Mouse (Mus musculus): ENCODE data around the gene Mrpl3. TPM values are rescaled to one million over a fixed set of nuclear protein-coding genes. Genes with fewer than 3 reads are reported as not detected.
"Not testable (repeated sequence)": the region's sequence is repeated elsewhere in the genome, so short reads cannot be mapped to it uniquely, and the experiment has no call there.

Gene Mrpl3
- polyA plus RNA-seq, 1 experiment, result 65.4 TPM

DNA sequence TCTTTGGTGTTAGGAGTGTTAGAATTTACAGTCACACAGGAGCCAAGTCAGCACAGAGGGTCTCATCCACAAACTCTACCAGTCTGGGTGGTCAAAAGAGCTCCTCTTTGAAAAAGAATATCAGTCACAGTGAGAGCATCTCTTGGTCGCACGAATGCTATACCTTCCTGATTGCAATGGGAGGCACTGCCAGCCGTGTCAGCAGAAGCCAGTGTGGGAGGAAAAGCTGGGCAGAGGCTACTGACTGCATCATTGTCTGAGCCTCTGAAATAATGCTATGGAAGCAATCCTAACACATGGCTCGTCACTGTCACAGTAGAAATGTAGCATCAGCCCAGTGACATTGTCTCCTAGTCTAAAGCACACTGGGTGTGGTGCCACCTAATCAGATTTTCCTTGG is 25.4 kb downstream of the Mrpl3 start:
- 81% methylated on average over 4 of the region's 4 CpGs for WGBS
- Histone ChIP-seq H3K27ac (ENCODE audit: insufficient read depth, low read length) (no peak overlapping the region), H3K27me3 (ENCODE audit: control insufficient read depth, insufficient read depth, low read length) (no peaks in the 10 kb centered on the region), H3K4me1 (ENCODE audit: control insufficient read depth, insufficient read depth, low read length) (no peaks in the 10 kb centered on the region), H3K4me3 (replicated peaks; ENCODE audit: insufficient read depth, low read depth, low read length) (no peak overlapping the region)
- TF ChIP-seq CTCF (IDR thresholded peaks at IDR 0.05; ENCODE audit: borderline replicate concordance, insufficient read depth, low read depth, low read length) (no peak), POLR2A (IDR thresholded peaks at IDR 0.05; ENCODE audit: borderline replicate concordance, insufficient read depth, low read length) (no peak)
- DNase-seq, result no peak

- H3K4me1 ChIP-seq (ENCODE audit: control insufficient read depth, insufficient read depth, low read length), result no peaks in the 10 kb centered on the region
- H3K27ac ChIP-seq (ENCODE audit: insufficient read depth, low read length), result no peak overlapping the region
- no peak for TF ChIP-seq CTCF (IDR thresholded peaks at IDR 0.05; ENCODE audit: borderline replicate concordance, insufficient read depth, low read depth, low read length)
- no peak for TF ChIP-seq POLR2A (IDR thresholded peaks at IDR 0.05; ENCODE audit: borderline replicate concordance, insufficient read depth, low read length)
- no peak overlapping the region for H3K4me3 ChIP-seq (replicated peaks; ENCODE audit: insufficient read depth, low read depth, low read length)
- H3K27me3 ChIP-seq (ENCODE audit: control insufficient read depth, insufficient read depth, low read length), result no peaks in the 10 kb centered on the region
- no peak for DNase-seq
- 94% methylated on average over 3 of the region's 3 CpGs for WGBS
Measured at GRCm38 (mm10) chr9:105080246-105080645, 27.2 kb downstream of the Mrpl3 start.

DNA sequence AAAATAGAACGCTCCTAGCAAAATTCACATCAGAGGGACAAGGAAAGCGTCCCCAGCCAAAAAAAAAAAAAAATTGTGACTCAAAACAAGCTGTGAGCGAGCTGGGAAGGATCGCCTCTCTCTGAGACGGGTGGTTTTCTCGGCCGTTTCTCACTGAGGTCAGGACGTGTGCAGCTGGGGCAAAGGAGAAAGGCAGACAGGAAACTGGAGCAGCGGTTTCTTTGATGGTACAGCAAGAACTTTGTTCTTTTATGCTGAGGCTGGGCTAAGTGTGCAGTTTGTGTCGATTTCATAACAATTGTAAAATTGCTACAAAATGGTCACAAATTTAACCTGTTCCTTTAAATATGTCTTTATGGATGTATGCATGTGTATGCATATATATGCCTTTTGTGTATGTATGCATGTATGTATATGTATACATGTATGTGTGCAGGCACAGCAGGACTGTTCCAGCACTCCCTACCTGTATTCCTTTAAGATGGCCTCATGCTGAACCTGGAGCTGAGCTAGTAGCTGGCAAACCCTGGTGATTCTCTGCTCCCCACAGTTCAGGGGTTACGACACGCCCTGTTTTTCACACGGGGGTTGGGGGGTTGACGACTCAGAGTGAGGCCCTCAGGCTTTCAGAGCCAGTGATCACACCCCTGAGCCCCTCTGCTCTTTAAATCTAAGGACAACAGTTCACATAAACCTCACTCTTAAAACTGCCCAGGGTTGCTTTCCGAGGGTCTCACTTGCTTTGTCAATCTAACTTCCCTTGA is 48.0 kb downstream of the Mrpl3 start:
- TF ChIP-seq POLR2A (IDR thresholded peaks at IDR 0.05; ENCODE audit: borderline replicate concordance, insufficient read depth, low read length), result no peak
- no peak for TF ChIP-seq CTCF (IDR thresholded peaks at IDR 0.05; ENCODE audit: borderline replicate concordance, insufficient read depth, low read depth, low read length)
- H3K27me3 ChIP-seq (ENCODE audit: control insufficient read depth, insufficient read depth, low read length), result no peaks in the 10 kb centered on the region
- 66% methylated on average over 15 of the region's 15 CpGs for WGBS
- no peak overlapping the region for H3K4me3 ChIP-seq (replicated peaks; ENCODE audit: insufficient read depth, low read depth, low read length)
- DNase-seq, result no peak
- H3K4me1 ChIP-seq (ENCODE audit: control insufficient read depth, insufficient read depth, low read length), result no peaks in the 10 kb centered on the region
- H3K27ac ChIP-seq (ENCODE audit: insufficient read depth, low read length), result no peak overlapping the region

DNA sequence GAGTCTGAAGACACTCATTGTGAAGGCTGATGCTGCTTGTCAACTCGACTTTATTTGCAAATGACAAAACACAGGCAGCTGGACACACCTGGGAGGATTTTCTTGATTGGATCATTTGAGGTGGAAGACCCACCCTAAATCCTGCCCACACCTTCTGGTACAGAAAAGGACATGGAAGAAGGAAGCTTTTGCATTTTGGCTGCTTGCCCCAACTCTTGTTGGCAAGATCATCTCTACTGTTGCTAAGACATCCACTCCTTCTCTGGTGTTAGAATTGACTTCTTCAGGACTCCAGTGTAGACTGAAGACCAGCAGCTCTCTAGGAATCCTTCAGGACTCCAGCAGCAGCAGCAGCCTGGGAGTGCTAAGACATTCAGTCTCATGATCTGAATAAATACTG is 48.9 kb downstream of the Mrpl3 start:
- DNase-seq, result no peak
- 53% methylated on average over 1 of the region's 1 CpGs for WGBS
- no peak overlapping the region for H3K4me3 ChIP-seq (replicated peaks; ENCODE audit: insufficient read depth, low read depth, low read length)
- no peak overlapping the region for H3K27ac ChIP-seq (ENCODE audit: insufficient read depth, low read length)
- H3K27me3 ChIP-seq (ENCODE audit: control insufficient read depth, insufficient read depth, low read length), result no peaks in the 10 kb centered on the region
- H3K4me1 ChIP-seq (ENCODE audit: control insufficient read depth, insufficient read depth, low read length), result no peaks in the 10 kb centered on the region
- TF ChIP-seq POLR2A (IDR thresholded peaks at IDR 0.05; ENCODE audit: borderline replicate concordance, insufficient read depth, low read length) (no peak), CTCF (IDR thresholded peaks at IDR 0.05; ENCODE audit: borderline replicate concordance, insufficient read depth, low read depth, low read length) (no peak)

GRCm38 (mm10) chr9:105103893-105104292 is 50.9 kb downstream of the Mrpl3 start:
- no peak overlapping the region for H3K4me3 ChIP-seq (replicated peaks; ENCODE audit: insufficient read depth, low read depth, low read length)
- no peaks in the 10 kb centered on the region for H3K4me1 ChIP-seq (ENCODE audit: control insufficient read depth, insufficient read depth, low read length)
- no peak overlapping the region for H3K27ac ChIP-seq (ENCODE audit: insufficient read depth, low read length)
- WGBS, result 28% methylated on average over 5 of the region's 5 CpGs
- DNase-seq, result no peak
- no peak for TF ChIP-seq CTCF (IDR thresholded peaks at IDR 0.05; ENCODE audit: borderline replicate concordance, insufficient read depth, low read depth, low read length)
- TF ChIP-seq POLR2A (IDR thresholded peaks at IDR 0.05; ENCODE audit: borderline replicate concordance, insufficient read depth, low read length), result no peak
- H3K27me3 ChIP-seq (ENCODE audit: control insufficient read depth, insufficient read depth, low read length), result no peaks in the 10 kb centered on the region

DNA sequence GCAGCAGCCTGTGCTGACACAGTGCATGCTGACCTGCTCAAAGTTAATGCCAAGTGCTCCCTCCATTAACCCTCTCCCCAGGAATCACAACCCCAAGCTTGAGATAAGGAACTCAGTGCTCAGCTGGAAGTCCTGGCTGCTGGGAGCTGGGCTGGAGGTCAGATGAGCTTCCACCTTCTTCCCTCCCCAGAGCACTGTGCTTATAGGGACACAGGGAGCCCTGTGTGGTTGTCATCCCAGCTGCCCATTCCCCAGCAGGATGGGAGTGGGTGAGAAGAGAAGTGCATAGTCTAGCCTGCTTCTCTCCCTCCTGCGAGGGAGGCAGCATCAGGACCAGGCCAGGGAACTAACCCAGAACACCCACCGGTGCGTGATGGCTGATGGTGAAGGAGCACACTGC is 72.2 kb downstream of the Mrpl3 start:
- DNase-seq; H3K27ac ChIP-seq (ENCODE audit: insufficient read depth, low read length); H3K27me3 ChIP-seq (ENCODE audit: control insufficient read depth, insufficient read depth, low read length); H3K4me3 ChIP-seq (replicated peaks; ENCODE audit: insufficient read depth, low read depth, low read length); H3K4me1 ChIP-seq (ENCODE audit: control insufficient read depth, insufficient read depth, low read length): not testable (repeated sequence)
- 96% methylated on average over 3 of the region's 3 CpGs for WGBS

Other genes starting within 250 kb of the Mrpl3 start
- 16.6 and 17.3 TPM in 2 replicates for gene Nudt16, start 78.6 kb downstream of the Mrpl3 start, polyA plus RNA-seq (2012; rRNA removed)
- gene 1700080E11Rik, start 91.9 kb downstream of the Mrpl3 start, polyA plus RNA-seq (2012; rRNA removed), result not detected in 2 replicates